Mouse (Mus musculus) limb, embryonic 13.5 days (tissue): ENCODE data around the gene Mcub. TPM values are rescaled to one million over a fixed set of nuclear protein-coding genes. Genes with fewer than 3 reads are reported as not detected.

ENCODE experiments used
- ATAC-seq: fragments of 200-750 bp; cut with Nextera tagmentation; 2 replicates; pipeline ENCODE4 v1.8.0; 2017; ENCODE audit warnings: low read depth, moderate number of reproducible peaks, moderate TSS enrichment; ENCODE audit not compliant: low FRiP score
- H3K27ac ChIP-seq: fragments of 300-500 bp; sonication (generic); 2 replicates; pipeline ENCODE4 v1.5.1; 2015; ENCODE audit warnings: inconsistent platforms, mild to moderate bottlenecking, moderate library complexity
- H3K27me3 ChIP-seq: fragments of 300-500 bp; sonication (generic); 2 replicates; pipeline ENCODE4 v1.6.1; 2015; ENCODE audit warnings: mild to moderate bottlenecking, inconsistent platforms
- H3K36me3 ChIP-seq: fragments of 300-500 bp; sonication (generic); 2 replicates; pipeline ENCODE4 v1.6.1; 2015; ENCODE audit warnings: inconsistent platforms, mild to moderate bottlenecking, moderate library complexity
- H3K4me1 ChIP-seq: fragments of 300-500 bp; sonication (generic); 2 replicates; pipeline ENCODE4 v1.6.1; 2015; ENCODE audit warnings: inconsistent platforms
- H3K4me2 ChIP-seq: fragments of 300-500 bp; sonication (generic); replicated peaks from 2 replicates; pipeline ENCODE4 v1.6.1; 2015; ENCODE audit warnings: inconsistent platforms, mild to moderate bottlenecking, moderate library complexity
- H3K4me3 ChIP-seq: fragments of 300-500 bp; sonication (generic); 2 replicates; pipeline ENCODE4 v1.5.1; 2015; ENCODE audit warnings: moderate library complexity, mild to moderate bottlenecking, inconsistent platforms
- H3K9ac ChIP-seq: fragments of 300-500 bp; sonication (generic); 2 replicates; pipeline ENCODE4 v1.6.1; 2015; ENCODE audit warnings: mild to moderate bottlenecking, inconsistent platforms
- H3K9me3 ChIP-seq: fragments of 300-500 bp; sonication (generic); 2 replicates; pipeline ENCODE4 v1.6.1; 2016; ENCODE audit warnings: inconsistent platforms
- WGBS: fragments of 180-500 bp; shearing (Covaris S2); methylation state at CpG from one replicate; pipeline ENCODE4 v1.1.7; 2015; 5-methylcytosine and 5-hydroxymethylcytosine counted together
- polyA plus RNA-seq: library from polyadenylated mRNA; unstranded; fragments of >200 nt; fragmentation: Nextera tagmentation; extraction: Ambion mirVana; gene quantifications from 2 replicates; pipeline ENCODE4 v1.2.1, GENCODE M21; 2015

Mcub gene
- 6.9 and 8.3 TPM in 2 replicates for polyA plus RNA-seq

GRCm38 (mm10) chr3:129969432-129970395, at the start of gene Mcub:
Gene Mcub, minus strand, starts transcription at chr3:129970206.
- Histone ChIP-seq H3K27ac (peak within 1 kb of the TSS; percentile 44), H3K9me3 (no peaks in the 10 kb centered on the region), H3K36me3 (no peaks in the 10 kb centered on the region), H3K4me1 (peaks cover 21% of the 10 kb centered on the region), H3K9ac (peak within 1 kb of the TSS; percentile 72), H3K27me3 (peaks cover 16% of the 10 kb centered on the region), H3K4me2 (peak within 1 kb of the TSS; percentile 99), H3K4me3 (peak within 1 kb of the TSS; percentile 69)
- under 1% methylated on average over 63 of the region's 63 CpGs for WGBS
- peak; percentile 60 for ATAC-seq

GRCm38 (mm10) chr3:130012943-130013342, 42.9 kb upstream of the Mcub start:
- ATAC-seq = no peak
- 81% methylated on average over 2 of the region's 2 CpGs for whole genome bisulfite sequencing
- peaks cover 51% of the 10 kb centered on the region for H3K36me3 ChIP-seq

GRCm38 (mm10) chr3:130011236-130011635, 41.2 kb upstream of the Mcub start:
- Histone ChIP-seq H3K4me1 (no peaks in the 10 kb centered on the region), H3K36me3 (peaks cover 62% of the 10 kb centered on the region), H3K9me3 (no peaks in the 10 kb centered on the region), H3K4me3 (no peak overlapping the region), H3K9ac (no peak overlapping the region), H3K27me3 (no peaks in the 10 kb centered on the region), H3K4me2 (no peak overlapping the region), H3K27ac (no peak overlapping the region)
- WGBS = 83% methylated on average over 1 of the region's 1 CpGs
- no peak for ATAC-seq

More at GRCm38 (mm10) chr3:130012943-130013342, 42.9 kb upstream of the Mcub start:
- Histone ChIP-seq H3K27me3 (no peaks in the 10 kb centered on the region), H3K9me3 (no peaks in the 10 kb centered on the region), H3K4me1 (no peaks in the 10 kb centered on the region), H3K4me3 (no peak overlapping the region), H3K27ac (no peak overlapping the region), H3K4me2 (no peak overlapping the region), H3K9ac (no peak overlapping the region)

GRCm38 (mm10) chr3:130006141-130006540, 36.1 kb upstream of the Mcub start:
- H3K36me3 ChIP-seq = peaks cover 73% of the 10 kb centered on the region
- H3K4me3 ChIP-seq = no peak overlapping the region
- no peaks in the 10 kb centered on the region for H3K4me1 ChIP-seq
- H3K27ac ChIP-seq = no peak overlapping the region
- no peaks in the 10 kb centered on the region for H3K27me3 ChIP-seq
- no peak overlapping the region for H3K9ac ChIP-seq
- ATAC-seq = no peak
- no peak overlapping the region for H3K4me2 ChIP-seq
- 88% methylated on average over 7 of the region's 7 CpGs for WGBS
- no peaks in the 10 kb centered on the region for H3K9me3 ChIP-seq

GRCm38 (mm10) chr3:130000926-130001325, 30.9 kb upstream of the Mcub start:
- H3K4me2 ChIP-seq = no peak overlapping the region
- no peaks in the 10 kb centered on the region for H3K9me3 ChIP-seq
- H3K36me3 ChIP-seq = peaks cover 88% of the 10 kb centered on the region
- ATAC-seq = no peak
- H3K9ac ChIP-seq = no peak overlapping the region
- no peaks in the 10 kb centered on the region for H3K4me1 ChIP-seq
- 96% methylated on average over 11 of the region's 11 CpGs for WGBS
- H3K27ac ChIP-seq = no peak overlapping the region
- no peaks in the 10 kb centered on the region for H3K27me3 ChIP-seq
- H3K4me3 ChIP-seq = no peak overlapping the region

GRCm38 (mm10) chr3:129998526-129998925, 28.5 kb upstream of the Mcub start:
- Histone ChIP-seq H3K27me3 (no peaks in the 10 kb centered on the region), H3K9me3 (no peaks in the 10 kb centered on the region), H3K4me3 (no peak overlapping the region), H3K4me1 (no peaks in the 10 kb centered on the region), H3K4me2 (no peak overlapping the region), H3K36me3 (peaks cover 91% of the 10 kb centered on the region), H3K9ac (no peak overlapping the region), H3K27ac (no peak overlapping the region)
- no peak for ATAC-seq
- 87% methylated on average over 6 of the region's 6 CpGs for WGBS

- Histone ChIP-seq H3K36me3 (peaks cover 92% of the 10 kb centered on the region), H3K27ac (no peak overlapping the region), H3K4me3 (no peak overlapping the region), H3K9ac (no peak overlapping the region), H3K27me3 (no peaks in the 10 kb centered on the region), H3K4me1 (no peaks in the 10 kb centered on the region), H3K4me2 (no peak overlapping the region), H3K9me3 (no peaks in the 10 kb centered on the region)
- ATAC-seq = no peak
- 90% methylated on average over 7 of the region's 7 CpGs for WGBS
Observed at GRCm38 (mm10) chr3:129998001-129998400, 28.0 kb upstream of the Mcub start.

- no peak overlapping the region for H3K4me3 ChIP-seq
- H3K27ac ChIP-seq = no peak overlapping the region
- H3K9ac ChIP-seq = no peak overlapping the region
- H3K4me2 ChIP-seq = no peak overlapping the region
- no peaks in the 10 kb centered on the region for H3K9me3 ChIP-seq
- ATAC-seq = no peak
- no peaks in the 10 kb centered on the region for H3K4me1 ChIP-seq
- 89% methylated on average over 3 of the region's 3 CpGs for WGBS
- no peaks in the 10 kb centered on the region for H3K27me3 ChIP-seq
- H3K36me3 ChIP-seq = peaks cover 92% of the 10 kb centered on the region
Observed at GRCm38 (mm10) chr3:129997324-129997723, 27.3 kb upstream of the Mcub start.

- no peak overlapping the region for H3K4me3 ChIP-seq
- H3K4me1 ChIP-seq = no peaks in the 10 kb centered on the region
- no peak overlapping the region for H3K4me2 ChIP-seq
- no peak overlapping the region for H3K9ac ChIP-seq
- no peak overlapping the region for H3K27ac ChIP-seq
- no peaks in the 10 kb centered on the region for H3K27me3 ChIP-seq
- peaks cover 93% of the 10 kb centered on the region for H3K36me3 ChIP-seq
- ATAC-seq = no peak
- 94% methylated on average over 13 of the region's 13 CpGs for WGBS
- no peaks in the 10 kb centered on the region for H3K9me3 ChIP-seq
Observed at GRCm38 (mm10) chr3:129987297-129987696, 17.3 kb upstream of the Mcub start.

GRCm38 (mm10) chr3:129985335-129985734, 15.3 kb upstream of the Mcub start:
- Histone ChIP-seq H3K9me3 (no peaks in the 10 kb centered on the region), H3K27me3 (no peaks in the 10 kb centered on the region), H3K4me3 (no peak overlapping the region), H3K9ac (no peak overlapping the region), H3K4me2 (no peak overlapping the region), H3K4me1 (no peaks in the 10 kb centered on the region), H3K36me3 (peaks cover 84% of the 10 kb centered on the region), H3K27ac (no peak overlapping the region)
- ATAC-seq = no peak
- WGBS = 90% methylated on average over 4 of the region's 4 CpGs

- Histone ChIP-seq H3K27me3 (no peaks in the 10 kb centered on the region), H3K4me2 (no peak overlapping the region), H3K9ac (no peak overlapping the region), H3K4me1 (no peaks in the 10 kb centered on the region), H3K9me3 (no peaks in the 10 kb centered on the region), H3K27ac (no peak overlapping the region), H3K4me3 (no peak overlapping the region), H3K36me3 (peaks cover 81% of the 10 kb centered on the region)
- WGBS = 96% methylated on average over 5 of the region's 5 CpGs
- no peak for ATAC-seq
Observed at GRCm38 (mm10) chr3:129984797-129985196, 14.8 kb upstream of the Mcub start.

- Histone ChIP-seq H3K4me2 (no peak overlapping the region), H3K9ac (no peak overlapping the region), H3K4me1 (no peaks in the 10 kb centered on the region), H3K36me3 (peaks cover 56% of the 10 kb centered on the region), H3K9me3 (no peaks in the 10 kb centered on the region), H3K27ac (no peak overlapping the region), H3K27me3 (no peaks in the 10 kb centered on the region), H3K4me3 (no peak overlapping the region)
- WGBS = 23% methylated on average over 5 of the region's 5 CpGs
- no peak for ATAC-seq
Observed at GRCm38 (mm10) chr3:129982271-129982670, 12.3 kb upstream of the Mcub start.
